Mouse (Mus musculus): Measurements from ENCODE around the gene Tcf25.
A peak's percentile ranks its signal among the peaks of the same experiment; 100 is the strongest.

Gene Tcf25

DNA sequence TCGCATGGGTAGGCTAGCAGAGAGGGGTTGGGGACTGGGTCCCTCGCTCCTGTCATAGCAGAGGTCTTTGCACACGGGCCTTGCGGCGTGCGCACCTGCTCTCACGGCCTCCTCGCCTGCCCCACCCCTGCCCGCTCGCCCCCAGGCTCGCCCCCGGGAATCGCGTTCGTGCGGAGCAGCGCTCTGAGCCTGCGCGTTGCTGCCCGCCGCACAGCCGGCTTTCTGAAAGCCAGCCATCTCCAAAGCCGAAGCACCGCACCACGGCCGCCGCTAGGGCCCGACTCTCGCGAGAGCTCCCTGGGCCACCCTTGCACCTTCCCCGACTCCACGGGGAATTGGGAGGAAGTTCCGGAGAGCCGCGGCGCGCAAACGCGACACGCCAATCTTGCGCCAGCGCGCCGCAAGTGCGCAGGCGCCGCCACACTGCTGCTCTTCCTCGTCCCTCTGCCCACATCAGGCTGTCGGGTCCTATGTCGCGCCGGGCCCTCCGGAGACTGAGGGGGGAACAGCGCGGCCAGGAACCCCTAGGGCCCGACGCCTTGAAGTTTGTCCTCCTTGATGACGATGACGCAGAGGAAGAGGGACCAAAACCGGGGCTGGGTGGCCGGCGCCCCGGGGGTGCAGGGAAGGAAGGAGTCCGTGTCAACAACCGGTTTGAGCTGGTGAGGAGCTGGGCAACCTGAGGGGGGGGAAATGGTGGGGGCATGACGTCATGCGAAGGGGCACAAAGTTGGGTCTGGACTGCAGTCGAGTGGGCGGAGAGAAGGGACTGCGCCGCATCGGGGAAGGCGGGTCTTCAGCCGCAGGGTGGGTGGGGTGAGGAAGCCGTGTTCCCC, at the start of gene Tcf25:
Gene Tcf25, plus strand, starts transcription at position 351 of the 836 bp plus-strand sequence.
- peak; percentile 96 to 97 for DNase-seq (ENCODE audit: low spot score in 2 of 2)

DNA sequence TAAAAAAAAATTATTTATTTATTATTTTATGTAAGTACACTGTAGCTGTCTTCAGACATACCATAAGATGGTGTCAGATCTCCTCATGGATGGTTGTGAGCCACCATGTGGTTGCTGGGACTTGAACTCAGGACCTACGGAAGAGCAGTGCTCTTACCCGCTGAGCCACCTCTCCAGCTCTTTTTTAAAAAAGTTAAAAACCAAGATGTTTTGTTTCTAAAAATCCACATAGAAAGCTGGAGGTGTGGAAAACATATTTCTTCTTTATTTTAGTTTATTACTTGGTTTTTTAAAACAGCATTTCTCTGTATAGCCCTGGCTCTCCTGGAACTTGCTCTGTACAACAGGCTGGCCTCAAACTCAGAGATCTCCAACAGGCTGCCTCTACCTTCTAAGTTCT, 45.0 kb upstream of the Tcf25 start:
- DNase-seq (ENCODE audit: low spot score in 2 of 2): no peak

DNA sequence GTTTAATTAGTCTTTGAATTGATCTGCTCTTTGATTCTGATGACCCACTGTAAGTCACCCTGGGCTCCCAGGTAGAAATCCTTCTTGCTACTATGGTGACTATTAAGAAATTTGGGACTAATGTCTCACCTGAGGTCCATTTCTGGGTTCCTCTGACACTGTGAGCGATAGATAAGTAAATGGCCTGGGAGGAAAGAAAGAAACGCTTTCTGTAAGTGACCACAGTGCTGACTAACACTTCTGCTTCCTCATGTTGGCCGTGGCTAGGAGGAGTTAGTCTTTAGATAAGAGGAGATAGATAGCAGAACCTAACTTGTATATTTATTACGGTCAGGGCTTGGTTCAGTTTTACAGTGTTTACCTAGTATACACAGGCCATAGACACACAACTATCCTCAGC, 44.2 kb upstream of the Tcf25 start:
- DNase-seq (ENCODE audit: low spot score in 2 of 2): no peak

DNA sequence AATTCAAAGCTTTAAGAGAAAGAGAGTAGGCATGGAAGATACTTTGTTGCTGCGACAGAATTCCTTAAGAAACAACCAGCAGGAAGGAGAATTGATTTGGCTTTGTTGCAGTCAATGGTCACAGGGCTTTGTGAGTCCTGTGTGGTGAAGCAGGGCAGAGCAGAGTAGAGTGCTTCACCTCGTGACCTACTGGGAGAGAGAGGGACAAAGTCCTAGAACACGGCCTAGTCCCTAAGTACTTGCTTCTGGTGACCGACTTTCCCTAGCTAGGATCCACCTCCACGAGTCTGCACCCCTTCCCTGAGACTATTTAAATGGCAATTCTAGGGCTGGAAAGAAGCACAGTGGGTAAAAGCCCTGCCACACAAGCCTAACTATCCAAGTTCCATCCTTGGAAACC, 43.6 kb upstream of the Tcf25 start:
- DNase-seq (ENCODE audit: low spot score in 2 of 2): no peak

DNA sequence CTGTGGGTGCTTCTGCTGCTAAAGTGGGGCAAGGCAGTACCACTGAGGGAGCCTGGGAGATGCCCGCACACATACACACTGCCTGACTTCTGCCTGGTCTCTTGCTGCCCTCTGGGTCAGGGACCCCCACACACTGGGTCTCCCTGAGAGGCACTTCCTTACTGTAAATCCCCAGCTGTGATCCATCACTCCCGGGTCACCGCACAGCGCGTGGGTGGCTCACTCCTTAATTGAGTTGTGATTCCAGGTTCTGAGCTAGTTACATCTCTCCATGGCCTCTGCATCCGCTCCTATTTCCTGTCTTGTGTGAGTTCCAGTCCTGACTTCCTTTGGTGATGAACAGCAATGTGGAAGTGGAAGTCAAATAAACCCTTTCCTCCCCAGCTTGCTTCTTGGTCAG, 42.9 kb upstream of the Tcf25 start:
- DNase-seq (ENCODE audit: low spot score in 2 of 2): no peak

DNA sequence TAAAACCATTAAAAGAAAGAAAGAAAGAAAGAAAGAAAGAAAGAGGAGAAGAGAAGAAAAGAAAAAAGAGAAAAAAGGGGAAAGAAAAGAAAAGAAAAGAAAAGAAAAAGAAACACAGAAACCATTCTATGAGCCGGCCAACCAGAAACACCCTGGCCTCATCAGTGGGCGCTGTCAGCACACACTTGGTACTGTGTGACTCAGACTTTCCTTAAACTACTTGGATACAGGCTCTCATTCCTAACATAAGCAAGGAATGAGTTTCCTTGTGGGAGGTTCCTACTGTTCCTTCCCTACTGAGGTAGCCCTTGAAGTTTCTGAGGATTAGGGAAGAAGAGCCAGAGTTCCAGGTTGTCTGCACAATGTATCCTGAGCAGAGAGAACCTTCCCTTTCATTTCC, 42.3 kb upstream of the Tcf25 start:
- DNase-seq (ENCODE audit: low spot score in 2 of 2): no peak

DNA sequence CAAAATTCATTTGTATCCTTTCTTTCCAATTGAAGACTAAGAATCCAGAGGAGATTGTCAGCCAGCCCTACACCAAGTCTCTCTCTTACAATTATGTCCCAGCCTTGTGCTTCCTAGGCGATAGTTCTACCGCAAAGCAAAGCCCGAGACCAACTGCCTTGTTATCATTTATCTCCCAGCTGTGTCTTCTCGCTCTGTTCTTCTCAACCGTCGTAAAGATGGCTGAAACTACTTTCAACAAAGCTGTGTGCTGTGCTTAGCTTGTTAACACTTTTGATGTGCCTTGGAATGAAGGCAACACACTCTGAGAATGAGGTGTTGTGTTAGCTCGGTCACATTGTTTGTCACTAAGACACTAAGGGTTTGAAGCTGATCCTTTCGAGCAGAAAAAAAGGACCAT, 41.7 kb upstream of the Tcf25 start:
- DNase-seq (ENCODE audit: low spot score in 2 of 2): no peak

DNA sequence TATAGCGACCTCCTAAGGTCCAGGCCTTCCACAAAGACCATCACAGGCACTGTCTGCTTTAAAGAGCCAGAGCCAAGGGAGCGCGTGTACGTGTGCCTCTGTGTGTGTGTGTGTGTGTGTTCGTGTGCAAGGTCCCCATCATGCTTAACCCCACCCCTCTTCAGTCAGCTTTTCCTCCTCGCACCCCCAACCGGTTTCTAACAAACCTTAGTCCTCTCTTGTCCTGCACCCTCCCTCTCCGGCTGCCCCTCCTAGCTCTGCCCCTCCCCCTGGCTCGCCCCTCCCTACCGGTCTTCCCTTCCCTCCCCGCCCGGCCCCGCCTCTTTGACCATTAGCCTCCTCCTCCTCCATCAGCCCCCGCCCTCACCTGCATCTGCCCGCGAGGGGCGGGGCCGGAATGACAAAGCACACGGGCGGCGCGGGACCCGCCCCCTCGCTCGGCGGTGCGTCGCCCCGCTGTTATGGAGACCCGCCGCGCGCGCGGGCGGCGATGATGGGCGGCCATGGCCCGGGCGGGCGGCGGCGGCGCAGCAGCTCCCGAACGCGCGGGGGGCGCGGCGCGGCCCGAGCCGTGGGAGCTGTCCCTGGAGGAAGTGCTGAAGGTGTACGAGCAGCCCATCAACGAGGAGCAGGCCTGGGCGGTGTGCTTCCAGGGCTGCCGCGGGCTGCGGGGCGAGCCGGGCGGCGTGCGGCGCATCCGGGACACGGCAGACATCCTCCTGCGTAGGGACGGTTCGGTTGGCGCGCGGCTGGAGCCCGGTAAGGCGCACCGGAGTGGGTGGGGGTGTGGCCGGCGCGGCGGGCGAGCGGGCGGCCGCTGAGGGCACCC, 41.1 kb upstream of the Tcf25 start, which contains the start of gene Spire2:
Gene Spire2, plus strand, starts transcription at position 452 of the 829 bp plus-strand sequence.
- DNase-seq (ENCODE audit: low spot score in 2 of 2): peak; percentile 62 to 65

DNA sequence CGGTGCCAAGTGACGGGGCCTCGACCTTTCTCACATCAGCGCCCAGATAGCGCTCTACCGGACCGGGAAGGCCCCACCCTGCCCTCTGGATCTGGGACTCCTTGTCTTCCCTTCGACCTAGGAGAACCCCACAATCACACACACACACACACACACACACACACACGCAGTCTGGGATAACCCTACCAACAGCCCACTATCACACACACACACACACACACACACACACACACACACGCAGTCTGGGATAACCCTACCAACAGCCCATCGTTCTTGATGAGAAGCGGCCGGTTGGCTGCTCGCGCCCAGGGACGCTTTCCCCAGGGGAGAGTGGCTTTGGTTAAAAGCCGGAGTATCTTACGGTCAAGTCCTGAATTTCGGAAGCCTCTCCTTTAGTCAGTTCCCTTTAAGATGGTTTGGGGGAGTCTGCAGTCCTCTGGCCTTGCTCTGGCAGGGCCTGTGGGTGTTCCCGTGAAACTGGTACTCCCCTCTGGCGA, 40.4 kb upstream of the Tcf25 start:
- DNase-seq (ENCODE audit: low spot score in 2 of 2): no peak

DNA sequence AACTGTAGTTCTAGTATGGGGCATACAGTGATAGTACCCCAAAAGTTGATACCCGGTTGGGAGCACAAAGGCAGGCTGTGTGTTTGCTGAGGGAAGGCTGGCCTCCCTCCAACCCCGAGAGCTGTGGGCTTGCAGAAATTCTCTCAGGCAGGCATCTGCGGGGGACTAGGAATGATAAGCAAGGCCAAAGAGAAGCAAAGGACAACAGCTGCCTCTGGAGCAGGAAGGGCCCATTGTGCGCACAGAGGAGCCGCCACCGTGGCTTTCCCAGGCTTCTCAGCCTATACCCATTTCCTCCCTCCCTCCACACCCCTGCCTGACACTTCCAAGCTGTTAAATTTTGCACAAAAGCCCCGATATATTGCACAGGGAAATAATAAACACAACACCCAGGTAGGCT, 39.7 kb upstream of the Tcf25 start:
- no peak for DNase-seq (ENCODE audit: low spot score in 2 of 2)

DNA sequence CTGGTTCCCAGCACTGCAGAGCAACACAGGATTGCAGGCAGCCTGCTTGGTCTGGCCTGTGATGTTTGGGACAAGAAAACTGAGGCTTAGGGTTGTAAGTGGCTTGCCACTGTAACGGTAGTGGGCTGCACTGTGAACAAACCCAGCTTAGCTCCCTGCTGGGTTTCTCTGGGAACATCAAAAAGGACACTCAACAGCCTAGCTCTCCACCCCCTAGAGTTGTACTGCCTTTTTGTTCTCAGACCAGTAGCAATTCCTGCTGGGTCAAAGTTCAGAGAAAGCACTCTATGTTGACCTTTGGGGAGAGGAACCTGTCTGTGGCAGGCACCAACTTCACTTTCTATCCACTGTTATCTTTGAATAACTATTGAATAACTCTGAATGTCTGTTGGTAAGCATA, 39.1 kb upstream of the Tcf25 start:
- DNase-seq (ENCODE audit: low spot score in 2 of 2): no peak

DNA sequence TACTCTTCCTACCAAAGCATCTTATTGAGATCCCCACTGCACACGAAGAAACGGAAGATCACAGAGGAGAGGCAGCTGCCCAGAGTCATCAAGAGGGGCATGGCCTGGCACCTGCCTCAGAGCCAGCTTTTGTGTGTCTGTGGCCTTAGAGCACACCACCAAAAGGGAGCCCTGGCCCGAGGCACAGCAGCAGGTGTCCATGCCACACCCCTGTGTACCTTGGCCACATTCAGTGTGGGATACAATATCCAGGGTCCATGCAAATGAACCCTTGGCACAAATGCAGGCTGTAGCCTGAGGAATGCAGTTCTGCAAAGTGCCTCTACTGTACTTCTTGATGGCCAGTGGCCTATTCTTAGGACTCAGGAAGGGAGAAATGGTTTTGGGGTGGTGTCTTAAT, 36.1 kb upstream of the Tcf25 start:
- DNase-seq (ENCODE audit: low spot score in 2 of 2): no peak

DNA sequence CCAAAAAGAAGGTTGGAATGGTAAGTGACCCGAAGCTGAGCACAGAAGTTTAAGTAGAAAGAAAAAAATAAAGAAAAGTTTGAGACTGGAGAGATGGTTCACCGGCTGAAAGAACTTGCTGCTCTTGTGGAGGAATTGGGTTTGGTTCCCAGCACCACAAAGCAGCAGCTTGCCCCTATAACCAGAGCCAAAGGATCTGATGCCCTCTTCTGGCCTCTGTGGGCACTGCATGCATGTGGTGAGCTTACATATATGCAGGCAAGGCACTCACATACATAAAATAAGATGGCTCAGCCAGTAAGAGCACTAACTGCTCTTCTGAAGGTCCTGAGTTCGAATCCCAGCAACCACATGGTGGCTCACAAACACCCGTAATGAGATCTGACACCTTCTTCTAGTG, 33.5 kb upstream of the Tcf25 start:
- DNase-seq (ENCODE audit: low spot score in 2 of 2): no peak

DNA sequence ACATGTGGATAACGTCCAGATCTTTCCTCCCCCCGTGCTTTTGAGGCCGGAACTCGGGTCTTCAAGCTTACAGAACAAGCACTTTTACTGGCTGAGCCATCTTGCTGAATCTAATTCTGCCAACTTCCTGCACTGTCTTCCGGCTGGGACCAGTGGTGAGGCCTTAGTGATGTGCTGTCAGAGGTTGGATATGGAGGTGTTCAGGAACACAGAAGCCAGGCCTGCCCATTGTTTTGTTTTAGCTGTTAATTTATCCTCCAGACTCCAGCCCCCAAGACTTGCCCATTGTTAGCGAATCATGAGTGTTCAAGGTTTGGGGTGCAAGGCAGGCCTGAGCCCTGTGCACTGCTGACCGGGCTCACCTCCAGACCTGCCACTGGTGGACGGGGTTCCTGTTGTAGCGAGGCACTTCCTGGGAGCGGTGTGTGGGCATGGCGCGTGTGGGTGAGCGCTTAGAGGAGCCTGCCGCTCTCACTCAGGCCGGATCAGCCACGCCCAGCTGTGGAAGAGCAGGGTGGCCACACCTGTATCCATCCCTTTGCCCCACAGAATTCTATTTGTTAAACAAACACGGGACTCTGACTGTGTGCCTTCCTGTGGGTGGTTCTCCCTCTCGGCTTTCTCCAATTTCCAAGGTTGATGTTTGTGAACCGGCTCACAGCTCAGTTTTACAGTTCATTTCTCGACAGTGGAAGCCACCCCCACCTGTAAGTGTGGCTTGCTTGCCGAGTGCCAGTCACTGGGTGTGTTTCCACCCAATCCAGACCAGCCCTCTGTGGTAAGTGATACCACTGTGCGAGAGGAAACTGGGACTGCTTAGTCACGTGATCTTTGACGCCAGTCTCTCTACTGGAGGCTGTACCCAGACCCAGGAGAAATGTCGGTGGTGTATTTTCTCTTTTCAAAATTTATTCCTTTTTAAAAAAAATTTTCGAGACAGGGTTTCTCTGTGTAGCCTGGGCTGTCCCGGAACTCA, 32.2 kb upstream of the Tcf25 start:
- DNase-seq (ENCODE audit: low spot score in 2 of 2): no peak

DNA sequence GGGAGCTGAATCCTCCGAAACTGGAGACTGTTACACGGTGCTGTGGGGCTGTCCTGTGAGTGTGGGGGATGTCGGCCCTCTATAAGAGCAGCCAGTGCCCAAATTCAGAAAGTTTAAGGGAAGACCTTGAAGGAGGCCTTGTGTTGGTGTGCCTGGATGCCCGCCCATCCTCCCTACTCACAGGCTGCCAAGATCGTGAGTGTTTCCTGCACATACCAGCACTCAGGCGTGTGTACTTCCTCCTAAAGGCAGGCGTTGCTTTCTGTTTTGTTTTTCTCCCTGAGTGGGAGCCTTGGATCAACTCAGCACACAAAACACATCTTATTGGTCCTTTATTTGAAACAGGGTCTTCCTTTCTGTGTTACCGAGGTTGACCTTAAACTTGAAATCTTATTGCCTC, 31.3 kb upstream of the Tcf25 start:
- DNase-seq (ENCODE audit: low spot score in 2 of 2): no peak

DNA sequence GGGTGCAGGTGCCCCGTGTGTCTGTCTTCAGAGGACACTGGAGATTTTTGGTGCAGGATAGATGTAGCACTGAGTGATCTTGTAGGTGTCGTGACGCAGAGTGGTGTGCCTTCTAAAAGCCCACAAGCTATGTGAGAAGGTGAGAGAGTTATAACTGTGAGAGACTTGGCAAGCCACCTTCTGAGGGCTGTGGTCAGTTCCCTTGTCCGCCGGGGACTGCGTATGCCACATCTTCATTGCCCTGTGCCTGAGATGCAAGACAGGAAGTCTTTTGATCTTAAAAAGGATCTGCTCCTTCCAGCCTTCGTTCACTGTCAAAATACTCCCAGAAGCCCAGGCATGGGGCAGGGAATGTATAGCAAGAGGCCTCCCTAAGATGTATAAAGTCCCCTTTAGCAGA, 30.6 kb upstream of the Tcf25 start:
- DNase-seq (ENCODE audit: low spot score in 2 of 2): no peak

DNA sequence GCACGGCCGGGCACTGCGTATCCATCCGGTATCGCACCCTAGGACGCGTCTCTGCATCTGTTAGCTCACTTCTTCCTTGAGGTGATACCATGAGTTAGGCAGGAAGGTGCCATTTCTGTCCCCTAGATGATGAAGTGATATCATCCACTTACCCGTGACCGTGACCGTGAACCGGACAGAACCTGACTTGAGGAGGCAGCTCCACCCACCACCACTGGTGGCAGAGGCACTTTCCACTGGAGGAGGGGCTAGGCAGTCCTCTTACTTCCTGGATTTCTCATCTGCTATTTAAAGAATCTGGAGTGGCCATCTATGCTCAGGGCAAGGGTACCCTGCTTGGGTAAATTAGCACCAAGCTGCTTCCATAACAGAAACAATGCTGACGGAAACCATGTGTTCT, 30.1 kb upstream of the Tcf25 start:
- DNase-seq (ENCODE audit: low spot score in 2 of 2): no peak

DNA sequence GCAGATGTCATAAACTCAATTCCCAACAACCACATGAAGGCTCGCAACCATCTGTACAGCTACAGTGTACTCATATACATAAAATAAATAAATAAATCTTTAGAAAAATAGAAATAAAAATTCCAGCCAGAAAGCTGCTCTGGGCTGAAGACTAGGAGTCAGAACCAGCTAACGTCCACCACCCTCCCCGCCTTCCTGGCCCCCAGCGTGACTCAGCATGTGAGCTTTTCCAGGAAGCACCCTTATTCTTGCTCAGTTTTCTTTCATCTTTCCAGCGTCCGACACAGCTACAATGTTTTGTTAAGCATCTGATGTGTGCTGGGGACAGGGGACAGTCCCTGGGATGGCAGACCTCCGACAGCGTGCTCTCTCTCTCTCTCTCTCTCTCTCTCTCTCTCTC, 28.4 kb upstream of the Tcf25 start:
- no peak for DNase-seq (ENCODE audit: low spot score in 2 of 2)

DNA sequence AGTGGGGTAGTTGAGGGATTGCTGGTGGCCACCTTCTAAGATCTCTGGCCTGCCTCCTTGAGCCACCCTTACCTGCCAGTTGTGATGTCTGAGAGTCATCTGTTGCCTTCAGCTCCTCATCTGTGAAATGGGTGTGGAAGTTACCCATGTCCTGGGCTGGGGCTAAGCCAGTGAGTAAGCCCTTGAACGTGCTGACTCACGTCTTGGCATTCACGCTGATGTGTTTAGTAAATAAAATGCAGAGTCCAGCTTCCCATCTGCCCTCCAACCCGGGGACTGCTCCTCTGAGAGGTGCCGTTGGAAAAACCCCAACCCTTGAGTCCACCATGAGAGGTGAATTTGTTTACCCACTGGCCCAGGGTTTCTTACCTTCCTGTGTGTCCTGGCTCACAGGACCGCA, 27.7 kb upstream of the Tcf25 start:
- no peak for DNase-seq (ENCODE audit: low spot score in 2 of 2)

DNA sequence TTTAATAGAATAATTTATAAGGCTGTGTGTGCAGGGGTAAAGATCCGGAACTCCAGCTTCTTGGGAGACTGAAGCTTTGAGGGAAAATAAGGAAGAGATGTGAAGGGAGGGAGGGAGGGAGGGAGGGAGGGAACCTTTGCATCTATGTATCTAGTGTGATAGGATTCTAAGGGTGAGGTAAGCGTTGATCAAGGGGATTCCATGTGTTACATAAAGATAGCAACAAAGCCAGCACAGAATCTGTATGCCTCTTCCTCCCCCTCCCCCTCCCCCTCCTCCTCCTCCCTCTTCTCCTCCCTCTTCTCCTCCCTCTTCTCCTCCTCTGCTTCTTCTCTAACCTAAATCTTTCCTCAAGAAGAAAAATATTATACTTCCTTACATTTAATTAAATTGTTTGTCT, 26.3 kb upstream of the Tcf25 start:
- no peak for DNase-seq (ENCODE audit: low spot score in 2 of 2)

DNA sequence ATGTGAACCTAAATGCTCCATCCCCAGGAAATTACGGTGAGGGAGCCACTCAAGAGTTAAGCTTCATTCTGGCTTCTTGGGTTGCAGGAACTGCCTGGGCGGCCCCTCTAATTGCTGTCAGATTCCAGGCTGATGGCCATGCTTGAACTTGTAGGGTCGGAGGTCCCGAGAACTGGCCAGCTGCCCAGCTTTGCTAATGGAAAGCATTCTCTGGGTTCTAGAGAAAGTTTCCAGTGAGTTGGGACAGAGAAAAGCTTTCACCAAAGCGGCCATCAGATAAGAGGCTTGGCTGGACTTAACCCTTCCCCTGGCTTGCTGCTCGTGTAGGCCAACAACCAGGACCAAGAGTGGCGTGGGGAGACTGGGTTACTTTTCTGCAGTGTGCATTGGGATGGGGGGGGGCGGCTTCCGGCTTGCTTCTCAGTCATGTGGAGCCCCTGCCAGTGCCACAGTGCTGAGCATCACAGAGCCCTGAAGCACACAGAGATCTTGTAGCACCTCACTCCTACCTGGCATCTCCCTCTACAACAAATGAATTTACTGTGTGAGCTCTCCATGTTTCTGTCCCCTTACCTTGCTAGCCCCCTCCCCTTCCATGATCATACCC, 25.2 kb upstream of the Tcf25 start:
- DNase-seq (ENCODE audit: low spot score in 2 of 2): no peak
